Comparison of ENCODE assay signal across 16 mouse cellular contexts in the genomic region with DNA sequence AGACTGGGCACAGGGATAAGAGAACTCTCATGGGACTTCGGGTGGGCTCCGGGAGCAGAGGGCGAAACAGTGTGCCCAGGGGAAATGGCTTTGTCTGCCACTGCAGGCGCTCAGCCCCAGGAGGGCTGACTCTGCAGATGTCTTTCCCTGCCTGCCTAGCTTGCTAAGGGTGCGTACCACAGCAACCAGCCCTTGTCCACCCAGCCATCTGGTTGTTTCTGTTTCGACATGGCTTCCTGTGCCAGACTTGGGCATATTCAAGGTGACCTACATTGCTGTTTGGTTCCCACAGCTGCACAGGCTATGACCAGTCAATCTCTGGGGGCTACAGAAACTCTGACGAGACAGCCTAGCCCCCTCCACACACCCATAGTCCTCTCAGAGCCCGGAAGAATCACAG.
DNase-seq lines count a peak whose midpoint lies in the region; ATAC-seq and TF ChIP-seq lines count a peak whose summit lies in the region.
"Had no signal": no experiment of that assay in that cellular context is flagged by ENCODE, and none has a peak within 500 bp of the region (broad histone marks: within the 10 kb centered on the region; RNA-seq: fewer than 3 reads in every experiment).

No protein-coding gene starts in this region.

- H3K4me1 ChIP-seq in forebrain, embryonic 10.5 days, result peaks cover 11% of the 10 kb centered on the region
- no peaks in the 10 kb centered on the region for H3K4me1 ChIP-seq in forebrain, embryonic 11.5 days (replicated peaks; ENCODE audit: control insufficient read depth, insufficient read depth, low read length)
- H3K4me1 ChIP-seq in liver, postnatal 0 days (ENCODE audit: insufficient read depth), result peaks cover 51% of the 10 kb centered on the region
- peaks cover 15% of the 10 kb centered on the region; the same call in 1 of the 2 replicates for H3K4me1 ChIP-seq in liver, embryonic 12.5 days
- H3K4me1 ChIP-seq: embryonic facial prominence, embryonic 12.5 days; neural tube, embryonic 13.5 days had no signal

- H3K27me3 ChIP-seq in forebrain, embryonic 10.5 days (ENCODE audit: poor library complexity, severe bottlenecking), result no peaks in the 10 kb centered on the region
- no peaks in the 10 kb centered on the region for H3K27me3 ChIP-seq in forebrain, embryonic 11.5 days (ENCODE audit: control insufficient read depth, insufficient read depth, low read length)
- no peaks in the 10 kb centered on the region for H3K27me3 ChIP-seq in liver, postnatal 0 days (ENCODE audit: insufficient read depth, low read length)
- no peaks in the 10 kb centered on the region for H3K27me3 ChIP-seq in liver, embryonic 12.5 days (replicated peaks)
- H3K27me3 ChIP-seq: embryonic facial prominence, embryonic 12.5 days; kidney, embryonic 15.5 days; liver, embryonic 15.5 days; neural tube, embryonic 13.5 days had no signal

- no peak for TF ChIP-seq CTCF in liver, postnatal 0 days (IDR thresholded peaks at IDR 0.05; ENCODE audit: low read depth)

- no peak for DNase-seq in forebrain, embryonic 10.5 days (ENCODE audit: extremely low spot score, low spot score)
- no peak for DNase-seq in forebrain, embryonic 11.5 days (ENCODE audit: low spot score)
- DNase-seq in liver, postnatal 0 days, result peak; percentile 44
- DNase-seq in natural killer cell, adult 2 months (ENCODE audit: low spot score in 2 of 2), result peak; percentile 33 to 38
- peak; percentile 60 for DNase-seq in thymus, postnatal 4 days
- DNase-seq in layer of hippocampus, adult 9-11 months, result no peak
- DNase-seq: adrenal gland, postnatal 25 days; heart, postnatal 10 days; left cerebral cortex, postnatal 4 days had no signal

- H3K36me3 ChIP-seq in forebrain, embryonic 10.5 days (replicated peaks), result peaks cover 5% of the 10 kb centered on the region; the same call in 1 of the 2 replicates
- H3K36me3 ChIP-seq in forebrain, embryonic 11.5 days (ENCODE audit: control insufficient read depth, insufficient read depth, low read length), result no peaks in the 10 kb centered on the region
- H3K36me3 ChIP-seq in liver, postnatal 0 days (replicated peaks; ENCODE audit: insufficient read depth, low read length), result no peaks in the 10 kb centered on the region
- no peaks in the 10 kb centered on the region for H3K36me3 ChIP-seq in liver, embryonic 12.5 days
- H3K36me3 ChIP-seq: embryonic facial prominence, embryonic 12.5 days; kidney, embryonic 15.5 days; liver, embryonic 15.5 days; neural tube, embryonic 13.5 days had no signal

- H3K4me3 ChIP-seq in forebrain, embryonic 10.5 days, result no peak overlapping the region
- no peak overlapping the region for H3K4me3 ChIP-seq in forebrain, embryonic 11.5 days (ENCODE audit: low read depth, low read length)
- no peak overlapping the region for H3K4me3 ChIP-seq in liver, postnatal 0 days (ENCODE audit: low read depth, low read length)
- no peak overlapping the region for H3K4me3 ChIP-seq in liver, embryonic 12.5 days
- H3K4me3 ChIP-seq: embryonic facial prominence, embryonic 12.5 days; kidney, embryonic 15.5 days; liver, embryonic 15.5 days; neural tube, embryonic 13.5 days had no signal

- H3K9ac ChIP-seq in forebrain, embryonic 11.5 days (ENCODE audit: low read length), result no peak overlapping the region
- H3K9ac ChIP-seq in liver, postnatal 0 days (replicated peaks), result 0 out of 2 replicates have a peak overlapping the region, but pooled peaks have one; percentile 11
- no peak overlapping the region for H3K9ac ChIP-seq in liver, embryonic 12.5 days
- H3K9ac ChIP-seq: embryonic facial prominence, embryonic 12.5 days; kidney, embryonic 15.5 days; liver, embryonic 15.5 days; neural tube, embryonic 13.5 days had no signal

- 0 out of 2 replicates have a peak overlapping the region, but pooled peaks have one; percentile 13 for H3K27ac ChIP-seq in forebrain, embryonic 10.5 days
- no peak overlapping the region for H3K27ac ChIP-seq in forebrain, embryonic 11.5 days (ENCODE audit: low read depth, low read length)
- H3K27ac ChIP-seq in liver, postnatal 0 days (ENCODE audit: low read depth), result 0 out of 2 replicates have a peak overlapping the region, but pooled peaks have one; percentile 39
- H3K27ac ChIP-seq in liver, embryonic 12.5 days, result no peak overlapping the region
- H3K27ac ChIP-seq: embryonic facial prominence, embryonic 12.5 days; kidney, embryonic 15.5 days; liver, embryonic 15.5 days; neural tube, embryonic 13.5 days had no signal

- ATAC-seq in forebrain, embryonic 11.5 days (replicated peaks; ENCODE audit: low FRiP score), result no peak
- ATAC-seq in liver, postnatal 0 days, result peak; percentile 20
- no peak for ATAC-seq in liver, embryonic 12.5 days
- ATAC-seq in megakaryocyte-erythroid progenitor cell, adult 5-6 weeks (replicated peaks; ENCODE audit: low FRiP score, low TSS enrichment, poor library complexity, severe bottlenecking), result no peak
- ATAC-seq: midbrain, embryonic 16.5 days had no signal

- no peak for TF ChIP-seq EP300 in liver, postnatal 0 days (IDR thresholded peaks at IDR 0.05; ENCODE audit: low read depth)

- H3K4me2 ChIP-seq in forebrain, embryonic 11.5 days (ENCODE audit: low read depth, low read length, severe bottlenecking), result no peak overlapping the region
- H3K4me2 ChIP-seq in liver, postnatal 0 days (ENCODE audit: low read depth, low read length), result no peak overlapping the region
- no peak overlapping the region for H3K4me2 ChIP-seq in liver, embryonic 12.5 days
- H3K4me2 ChIP-seq: embryonic facial prominence, embryonic 12.5 days; kidney, embryonic 15.5 days; liver, embryonic 15.5 days; neural tube, embryonic 13.5 days had no signal

- no peaks in the 10 kb centered on the region for H3K9me3 ChIP-seq in forebrain, embryonic 10.5 days
- H3K9me3 ChIP-seq in forebrain, embryonic 11.5 days (ENCODE audit: control insufficient read depth, low read length), result no peaks in the 10 kb centered on the region
- H3K9me3 ChIP-seq in liver, postnatal 0 days (ENCODE audit: low read length), result no peaks in the 10 kb centered on the region
- no peaks in the 10 kb centered on the region for H3K9me3 ChIP-seq in liver, embryonic 12.5 days (replicated peaks)
- H3K9me3 ChIP-seq: embryonic facial prominence, embryonic 12.5 days; kidney, embryonic 15.5 days; liver, embryonic 15.5 days; neural tube, embryonic 13.5 days had no signal

- WGBS in forebrain, embryonic 10.5 days, result 91% methylated on average over 8 of the region's 8 CpGs
- 90% methylated on average over 8 of the region's 8 CpGs for WGBS in forebrain, embryonic 11.5 days
- whole genome bisulfite sequencing in liver, postnatal 0 days (ENCODE audit: insufficient replicate concordance), result 67% methylated on average over 8 of the region's 8 CpGs
- WGBS in liver, embryonic 12.5 days (ENCODE audit: insufficient replicate concordance), result 66% methylated on average over 8 of the region's 8 CpGs

Comparison
In these comparisons a context has a peak if more than half of its experiments do, and no peak if none do; other contexts are left out.
1. H3K27ac ChIP-seq: peak in forebrain, embryonic 10.5 days (single experiment) and liver, postnatal 0 days (single experiment); none in forebrain, embryonic 11.5 days (single experiment) and liver, embryonic 12.5 days (single experiment).
2. DNase-seq: peak in liver, postnatal 0 days (single experiment), natural killer cell, adult 2 months (2 of 2) and thymus, postnatal 4 days (single experiment); none in forebrain, embryonic 10.5 days (single experiment), forebrain, embryonic 11.5 days (single experiment) and layer of hippocampus, adult 9-11 months (single experiment).